Mouse (Mus musculus) hindbrain, embryonic 10.5 days (tissue): Measurements from ENCODE around the gene Commd1. TPM values are rescaled to one million over a fixed set of nuclear protein-coding genes. Genes with fewer than 3 reads are reported as not detected.

Experiments used
- DNase-seq: peaks from one replicate; pipeline ENCODE4 v3.0.0-alpha.2; 2017; ENCODE audit warnings: low spot score
- H3K27ac ChIP-seq: fragments of 300-500 bp; sonication (generic); 2 replicates; pipeline ENCODE4 v1.5.1; 2016; ENCODE audit warnings: mild to moderate bottlenecking, moderate library complexity
- H3K27me3 ChIP-seq: fragments of 300-500 bp; sonication (generic); 2 replicates; pipeline ENCODE4 v1.6.1; 2016; ENCODE audit warnings: mild to moderate bottlenecking; ENCODE audit not compliant: poor library complexity, insufficient read depth, severe bottlenecking
- H3K36me3 ChIP-seq: fragments of 300-500 bp; sonication (generic); 2 replicates; pipeline ENCODE4 v1.6.1; 2016; ENCODE audit warnings: mild to moderate bottlenecking, moderate library complexity
- H3K4me1 ChIP-seq: fragments of 300-500 bp; sonication (generic); replicated peaks from 2 replicates; pipeline ENCODE4 v1.6.1; 2016; ENCODE audit warnings: mild to moderate bottlenecking
- H3K4me3 ChIP-seq: fragments of 300-500 bp; sonication (generic); 2 replicates; pipeline ENCODE4 v1.5.1; 2016; ENCODE audit warnings: mild to moderate bottlenecking, moderate library complexity
- H3K9me3 ChIP-seq: fragments of 300-500 bp; sonication (generic); 2 replicates; pipeline ENCODE4 v1.6.1; 2016; ENCODE audit warnings: mild to moderate bottlenecking, moderate library complexity
- WGBS: fragments of 180-500 bp; shearing (Covaris S2); methylation state at CpG from one replicate; pipeline ENCODE4 v1.1.7; 2016; 5-methylcytosine and 5-hydroxymethylcytosine counted together
- polyA plus RNA-seq: library from polyadenylated mRNA; unstranded; fragments of >200 nt; fragmentation: Nextera tagmentation; extraction: Ambion mirVana; gene quantifications from 2 replicates; pipeline ENCODE4 v1.2.1, GENCODE M21; 2016

Commd1 gene
- polyA plus RNA-seq, 1 experiment from 2014 or later: 374 TPM

- WGBS: 76% methylated on average over 6 of the region's 6 CpGs
- peak overlapping the region; percentile 77; the same call in 1 of the 2 replicates for H3K4me3 ChIP-seq
These were observed 664 bp upstream of the Commd1 start for GRCm38 (mm10) chr11:22982846-22983245.

DNA sequence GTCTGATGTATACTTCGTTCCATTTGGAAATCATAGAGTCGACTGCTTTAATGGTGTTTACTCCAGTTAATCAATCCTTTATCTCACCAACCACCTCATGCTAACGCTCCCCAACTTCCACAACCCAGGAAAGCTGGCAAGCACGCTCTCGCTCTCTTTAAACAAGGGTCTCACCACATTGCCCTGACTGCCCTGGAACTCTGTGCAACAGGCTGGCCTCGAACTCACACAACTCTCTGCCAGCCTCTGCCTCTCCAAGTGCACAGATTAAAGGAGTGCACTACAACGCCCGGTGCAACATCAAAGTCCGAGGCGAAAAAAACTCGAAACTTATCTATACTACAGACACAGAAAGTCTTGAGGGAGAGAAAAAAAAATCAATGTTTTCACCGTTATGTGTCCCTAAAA lies 635 bp downstream of the Commd1 start:
- DNase-seq: no peak
- H3K27me3 ChIP-seq: no peaks in the 10 kb centered on the region
- H3K27ac ChIP-seq: peak overlapping the region; percentile 96
- H3K4me1 ChIP-seq: peaks cover 24% of the 10 kb centered on the region
- no peaks in the 10 kb centered on the region for H3K9me3 ChIP-seq
- WGBS: 6% methylated on average over 12 of the region's 12 CpGs
- peaks cover 23% of the 10 kb centered on the region for H3K36me3 ChIP-seq
- peak overlapping the region; percentile 77 for H3K4me3 ChIP-seq

More at GRCm38 (mm10) chr11:22982846-22983245, 664 bp upstream of the Commd1 start:
- Histone ChIP-seq H3K27ac (no peak overlapping the region), H3K36me3 (peaks cover 10% of the 10 kb centered on the region), H3K9me3 (no peaks in the 10 kb centered on the region), H3K4me1 (peaks cover 20% of the 10 kb centered on the region), H3K27me3 (no peaks in the 10 kb centered on the region)
- DNase-seq: no peak

DNA sequence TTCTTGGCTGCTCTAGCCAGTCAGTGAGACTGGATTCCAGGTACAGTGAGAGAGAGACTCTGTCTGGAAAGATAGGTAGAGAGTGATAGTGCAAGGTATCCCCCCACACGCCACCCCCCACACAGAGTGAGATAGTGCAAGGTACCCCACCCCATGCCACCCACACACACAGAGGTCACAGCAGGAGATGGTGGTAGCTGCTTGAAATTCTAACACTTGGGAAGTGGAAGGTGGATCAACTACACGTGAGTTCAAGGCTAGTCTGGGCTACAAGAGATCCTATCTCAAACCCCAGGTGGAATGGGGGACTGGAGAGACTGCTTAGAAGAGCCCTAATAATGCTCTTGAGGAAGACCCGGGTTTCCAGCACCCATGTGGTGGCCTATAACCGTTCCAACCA lies 1.1 kb downstream of the Commd1 start:
- Histone ChIP-seq H3K4me1 (peaks cover 29% of the 10 kb centered on the region), H3K27ac (peak overlapping the region; percentile 96; the same call in 1 of the 2 replicates)
- 59% methylated on average over 4 of the region's 4 CpGs for WGBS

GRCm38 (mm10) chr11:22979221-22979620 lies 3.0 kb downstream of the Commd1 start:
- Histone ChIP-seq H3K36me3 (peaks cover 29% of the 10 kb centered on the region), H3K4me1 (peaks cover 44% of the 10 kb centered on the region), H3K27me3 (no peaks in the 10 kb centered on the region), H3K27ac (no peak overlapping the region), H3K9me3 (no peaks in the 10 kb centered on the region), H3K4me3 (no peak overlapping the region)
- WGBS: 82% methylated on average over 1 of the region's 1 CpGs
- no peak for DNase-seq

More for the DNA sequence above, 1.1 kb downstream of the Commd1 start:
- Histone ChIP-seq H3K27me3 (no peaks in the 10 kb centered on the region), H3K4me3 (peak overlapping the region; percentile 77), H3K36me3 (peaks cover 28% of the 10 kb centered on the region), H3K9me3 (no peaks in the 10 kb centered on the region)
- DNase-seq: no peak

- WGBS: 78% methylated on average over 1 of the region's 1 CpGs
- H3K27ac ChIP-seq: no peak overlapping the region
- H3K4me1 ChIP-seq: peaks cover 48% of the 10 kb centered on the region
- DNase-seq: no peak
- peaks cover 4% of the 10 kb centered on the region; the same call in 1 of the 2 replicates for H3K9me3 ChIP-seq
- peaks cover 34% of the 10 kb centered on the region for H3K36me3 ChIP-seq
- no peak overlapping the region for H3K4me3 ChIP-seq
- H3K27me3 ChIP-seq: no peaks in the 10 kb centered on the region
These were observed 3.5 kb downstream of the Commd1 start for GRCm38 (mm10) chr11:22978711-22979110.

GRCm38 (mm10) chr11:22978215-22978614 lies 4.0 kb downstream of the Commd1 start:
- H3K27ac ChIP-seq: no peak overlapping the region
- H3K4me3 ChIP-seq: no peak overlapping the region
- 92% methylated on average over 3 of the region's 3 CpGs for WGBS
- H3K9me3 ChIP-seq: peaks cover 8% of the 10 kb centered on the region; the same call in 1 of the 2 replicates
- H3K27me3 ChIP-seq: no peaks in the 10 kb centered on the region
- peaks cover 48% of the 10 kb centered on the region for H3K4me1 ChIP-seq
- peaks cover 39% of the 10 kb centered on the region for H3K36me3 ChIP-seq
- no peak for DNase-seq

DNA sequence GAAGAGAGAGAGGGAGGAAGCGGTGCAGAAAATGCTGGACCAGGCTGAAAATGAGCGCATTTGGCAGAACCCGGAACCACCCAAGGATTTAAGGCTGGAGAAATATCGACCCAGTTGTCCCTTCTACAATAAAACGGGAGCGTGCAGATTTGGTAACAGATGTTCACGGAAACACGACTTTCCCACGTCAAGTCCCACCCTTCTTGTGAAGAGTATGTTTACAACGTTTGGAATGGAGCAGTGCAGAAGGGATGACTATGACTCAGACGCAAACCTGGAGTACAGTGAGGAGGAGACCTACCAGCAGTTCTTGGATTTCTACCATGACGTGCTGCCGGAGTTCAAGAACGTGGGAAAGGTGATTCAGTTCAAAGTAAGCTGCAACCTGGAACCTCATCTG lies 8.6 kb downstream of the Commd1 start:
- Histone ChIP-seq H3K9me3 (peaks cover 29% of the 10 kb centered on the region), H3K36me3 (peaks cover 62% of the 10 kb centered on the region), H3K4me3 (peak overlapping the region; percentile 60), H3K27me3 (no peaks in the 10 kb centered on the region), H3K4me1 (peaks cover 38% of the 10 kb centered on the region), H3K27ac (peak overlapping the region; percentile 77)
- 47% methylated on average over 14 of the region's 14 CpGs for WGBS
- no peak for DNase-seq

DNA sequence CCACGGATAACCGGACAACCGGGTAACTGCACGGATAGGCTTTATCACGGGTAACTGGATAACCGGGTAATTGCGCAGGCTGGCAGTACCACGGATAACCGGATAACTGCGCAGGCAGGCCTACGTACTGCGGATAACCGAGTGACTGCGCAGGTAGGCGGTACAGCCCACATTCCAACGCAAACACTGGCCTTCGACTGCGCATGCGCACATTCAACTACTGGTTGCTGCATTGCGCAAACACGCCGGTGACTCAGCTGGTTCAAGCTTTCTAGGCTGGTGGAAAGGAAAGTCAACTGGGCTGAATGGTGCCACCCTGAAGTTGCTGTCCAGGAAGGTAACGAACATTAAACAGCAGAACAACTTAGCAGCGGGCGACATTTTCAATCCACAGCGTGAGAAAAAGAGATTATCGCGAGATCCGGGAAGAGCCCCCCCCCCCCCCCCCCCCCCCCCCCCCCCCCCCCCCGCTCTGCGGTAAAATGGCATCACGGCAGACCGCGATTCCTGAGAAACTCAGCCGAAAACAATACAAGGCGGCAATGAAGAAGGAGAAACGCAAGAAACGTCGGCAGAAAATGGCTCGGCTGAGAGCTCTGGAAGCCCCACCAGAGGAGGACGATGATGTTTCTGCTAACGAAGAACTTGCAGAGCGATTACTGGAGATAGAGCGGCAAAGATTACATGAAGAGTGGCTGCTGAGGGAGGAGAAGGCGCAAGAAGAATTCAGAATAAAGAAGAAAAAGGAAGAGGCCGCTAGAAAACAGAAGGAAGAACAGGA lies 9.2 kb downstream of the Commd1 start:
- WGBS: 53% methylated on average over 45 of the region's 46 CpGs
- Histone ChIP-seq H3K4me1 (peaks cover 35% of the 10 kb centered on the region), H3K36me3 (peaks cover 63% of the 10 kb centered on the region), H3K9me3 (peaks cover 30% of the 10 kb centered on the region), H3K27ac (peak overlapping the region; percentile 80), H3K4me3 (peak overlapping the region; percentile 60), H3K27me3 (no peaks in the 10 kb centered on the region)
- peak; percentile 73 for DNase-seq

GRCm38 (mm10) chr11:22971835-22972709 lies 10.1 kb downstream of the Commd1 start, which contains the start of gene Zrsr1:
Gene Zrsr1, plus strand, starts transcription at chr11:22972005.
- 50% methylated on average over 56 of the region's 56 CpGs for WGBS
- Histone ChIP-seq H3K9me3 (peaks cover 39% of the 10 kb centered on the region), H3K4me1 (peaks cover 35% of the 10 kb centered on the region), H3K4me3 (peak within 1 kb of the TSS; percentile 60), H3K36me3 (peaks cover 63% of the 10 kb centered on the region), H3K27ac (peak within 1 kb of the TSS; percentile 80), H3K27me3 (no peaks in the 10 kb centered on the region)
- peak; percentile 46 for DNase-seq

- H3K9me3 ChIP-seq: peaks cover 49% of the 10 kb centered on the region
- no peak overlapping the region for H3K27ac ChIP-seq
- H3K4me3 ChIP-seq: no peak overlapping the region
- WGBS: 95% methylated on average over 1 of the region's 1 CpGs
- H3K27me3 ChIP-seq: no peaks in the 10 kb centered on the region
- peaks cover 24% of the 10 kb centered on the region for H3K4me1 ChIP-seq
- H3K36me3 ChIP-seq: peaks cover 64% of the 10 kb centered on the region
- DNase-seq: no peak
These were observed 11.6 kb downstream of the Commd1 start for GRCm38 (mm10) chr11:22970546-22970945.

GRCm38 (mm10) chr11:22969486-22969885 lies 12.7 kb downstream of the Commd1 start:
- Histone ChIP-seq H3K4me3 (no peak overlapping the region), H3K27me3 (no peaks in the 10 kb centered on the region), H3K9me3 (peaks cover 49% of the 10 kb centered on the region), H3K36me3 (peaks cover 64% of the 10 kb centered on the region), H3K4me1 (peaks cover 15% of the 10 kb centered on the region; the same call in 1 of the 2 replicates), H3K27ac (no peak overlapping the region)
- WGBS: 70% methylated on average over 6 of the region's 6 CpGs
- no peak for DNase-seq

- 82% methylated on average over 4 of the region's 4 CpGs for WGBS
- no peak overlapping the region for H3K4me3 ChIP-seq
- H3K9me3 ChIP-seq: peaks cover 22% of the 10 kb centered on the region
- no peaks in the 10 kb centered on the region for H3K27me3 ChIP-seq
- DNase-seq: no peak
- H3K4me1 ChIP-seq: no peaks in the 10 kb centered on the region
- peaks cover 31% of the 10 kb centered on the region for H3K36me3 ChIP-seq
- H3K27ac ChIP-seq: no peak overlapping the region
These were observed 16.7 kb downstream of the Commd1 start for GRCm38 (mm10) chr11:22965503-22965902.
